Mouse (Mus musculus) cerebellum, postnatal 4 days (tissue): ENCODE measurements at regions not wholly inside any gene's neighbourhood (a gene's known extent, or its start where the extent isn't known, plus 50 kb on each side); places are given as distances from the start of the nearest gene placed in this dataset.
"Not testable (repeated sequence)": the region's sequence is repeated elsewhere in the genome, so short reads cannot be mapped to it uniquely, and the experiment has no call there.

Experiments
- DNase-seq, 2 experiments: peaks; one replicate each; pipeline ENCODE4 v3.0.0; 2022; ENCODE audit warnings: low spot score in 2 of 2, mixed read lengths in 1 of 2

- DNase-seq = no peak
Observed at GRCm38 (mm10) chr17:60268846-60269245, 1255.7 kb upstream of the Nudt12 start.

GRCm38 (mm10) chr17:60267247-60268216 lies 1254.4 kb upstream of the Nudt12 start:
- DNase-seq = no peak

GRCm38 (mm10) chr17:60255338-60255737 lies 1242.2 kb upstream of the Nudt12 start:
- DNase-seq = not testable (repeated sequence)

GRCm38 (mm10) chr17:60249923-60250322 lies 1236.8 kb upstream of the Nudt12 start:
- no peak for DNase-seq

GRCm38 (mm10) chr17:60234519-60234918 lies 1221.3 kb upstream of the Nudt12 start:
- no peak for DNase-seq

- DNase-seq = no peak
Observed at GRCm38 (mm10) chr17:60197004-60197403, 1183.8 kb upstream of the Nudt12 start.

- peak in 1 of 2 experiments; percentile 7 for DNase-seq
Observed at GRCm38 (mm10) chr17:60181241-60181640, 1168.1 kb upstream of the Nudt12 start.

- DNase-seq = peak in 1 of 2 experiments; percentile 72
Observed at GRCm38 (mm10) chr17:60180646-60181045, 1167.5 kb upstream of the Nudt12 start.

- no peak for DNase-seq
Observed at GRCm38 (mm10) chr17:60165592-60165991, 1152.4 kb upstream of the Nudt12 start.

- DNase-seq = no peak
Observed at GRCm38 (mm10) chr17:60130589-60130988, 1117.4 kb upstream of the Nudt12 start.

GRCm38 (mm10) chr17:60098763-60099162 lies 1085.6 kb upstream of the Nudt12 start:
- no peak for DNase-seq
